Mouse (Mus musculus) CH12.LX (cell line): ENCODE results near the gene Lrfn4. TPM values are rescaled to one million over a fixed set of nuclear protein-coding genes. Genes with fewer than 3 reads are reported as not detected.

Source experiments
- DNase-seq: peaks from one replicate; pipeline ENCODE4 v3.0.0-alpha.2; 2013; ENCODE audit errors: extremely low read depth
- H3K27ac ChIP-seq: 2 replicates; pipeline ENCODE4 v1.5.1; 2012; ENCODE audit warnings: low read depth, mild to moderate bottlenecking, control low read depth, moderate library complexity; ENCODE audit not compliant: insufficient read depth
- H3K27me3 ChIP-seq: replicated peaks from 2 replicates; pipeline ENCODE3; 2012; ENCODE audit warnings: inconsistent platforms
- H3K36me3 ChIP-seq, 2 experiments: replicated peaks in 1 of 2; 2 replicates each; pipeline versions ENCODE3 to v1.6.1; 2012; ENCODE audit warnings: inconsistent platforms in 1 of 2, low read length in 1 of 2, mild to moderate bottlenecking in 1 of 2, mixed read lengths in 1 of 2, moderate library complexity in 1 of 2; ENCODE audit not compliant: control insufficient read depth in 1 of 2, insufficient read depth in 1 of 2
- H3K4me1 ChIP-seq, 2 experiments: 2 replicates each; pipeline ENCODE4 v1.6.1; 2012; ENCODE audit warnings: inconsistent platforms in 1 of 2, moderate library complexity in 1 of 2; ENCODE audit not compliant: insufficient read depth in 2 of 2, control insufficient read depth in 1 of 2
- H3K4me2 ChIP-seq: 2 replicates; pipeline ENCODE4 v1.6.1; 2012; ENCODE audit warnings: low read depth, mild to moderate bottlenecking, control low read depth; ENCODE audit not compliant: poor library complexity, insufficient read depth, severe bottlenecking
- H3K4me3 ChIP-seq, 3 experiments: fragments of 150-350 bp in 1 of 3; sonication (generic) in 1 of 3; replicated peaks in 1 of 3; 2 replicates each; pipeline versions ENCODE3 to v1.5.1; 2011 to 2012; ENCODE audit warnings: low read depth in 2 of 3, low read length in 2 of 3, mild to moderate bottlenecking in 2 of 3, moderate library complexity in 2 of 3, control low read depth in 1 of 3, improper control_type of control experiment in 1 of 3, inconsistent platforms in 1 of 3, mixed read lengths in 1 of 3; ENCODE audit not compliant: poor library complexity in 1 of 3
- H3K79me2 ChIP-seq: replicated peaks from 2 replicates; pipeline ENCODE4 v1.6.1; 2012; ENCODE audit warnings: mild to moderate bottlenecking, moderate library complexity; ENCODE audit not compliant: control insufficient read depth, poor library complexity, insufficient read depth, severe bottlenecking; ENCODE audit errors: extremely low read depth
- H3K9ac ChIP-seq: 2 replicates; pipeline ENCODE4 v1.6.1; 2012; ENCODE audit warnings: low read depth, mild to moderate bottlenecking, control low read depth, moderate library complexity; ENCODE audit not compliant: insufficient read depth
- H3K9me3 ChIP-seq: replicated peaks from 2 replicates; pipeline ENCODE3; 2012; ENCODE audit warnings: low read length, inconsistent platforms, mixed read lengths
- BHLHE40 ChIP-seq: IDR thresholded peaks from 2 replicates; pipeline ENCODE4 v1.6.1; 2011; ENCODE audit warnings: mild to moderate bottlenecking, low read depth, low read length, improper control_type of control experiment
- CHD1 ChIP-seq: IDR thresholded peaks from 2 replicates; pipeline ENCODE4 v1.6.1; 2012; ENCODE audit warnings: low read depth, low read length, improper control_type of control experiment, inconsistent platforms
- ELF1 ChIP-seq: IDR thresholded peaks from 2 replicates; pipeline ENCODE4 v1.6.1; 2014; ENCODE audit warnings: low read depth, mild to moderate bottlenecking, inconsistent platforms, low read length, improper control_type of control experiment
- EP300 ChIP-seq: IDR thresholded peaks from 2 replicates; pipeline ENCODE4 v1.6.1; 2011; ENCODE audit warnings: low read length, improper control_type of control experiment
- GABPA ChIP-seq: IDR thresholded peaks from 2 replicates; pipeline ENCODE4 v1.6.1; 2012; ENCODE audit warnings: low read depth, low read length, improper control_type of control experiment, inconsistent platforms; ENCODE audit not compliant: insufficient replicate concordance
- JUND ChIP-seq: conservative IDR thresholded peaks from 2 replicates; pipeline ENCODE4 v1.6.1; 2011; ENCODE audit warnings: low read depth, low read length, improper control_type of control experiment
- MXI1 ChIP-seq: IDR thresholded peaks from 2 replicates; pipeline ENCODE4 v1.6.1; 2011; ENCODE audit warnings: mild to moderate bottlenecking, low read depth, low read length, improper control_type of control experiment
- MYC ChIP-seq: IDR thresholded peaks from 2 replicates; pipeline ENCODE4 v1.6.1; 2011; ENCODE audit warnings: low read depth, mild to moderate bottlenecking, improper control_type of control experiment, low read length
- PAX5 ChIP-seq: IDR thresholded peaks from 2 replicates; pipeline ENCODE4 v1.6.1; 2012; ENCODE audit warnings: low read length, inconsistent platforms, mixed read lengths
- POLR2A ChIP-seq: IDR thresholded peaks from 2 replicates; pipeline ENCODE4 v1.6.1; 2011; ENCODE audit warnings: low read depth, mild to moderate bottlenecking, improper control_type of control experiment, low read length
- POLR2AphosphoS2 ChIP-seq: IDR thresholded peaks from 2 replicates; pipeline ENCODE4 v1.6.1; 2011; ENCODE audit warnings: low read depth, low read length, improper control_type of control experiment
- SIN3A ChIP-seq: IDR thresholded peaks from 2 replicates; pipeline ENCODE4 v1.6.1; 2012; ENCODE audit warnings: low read length, improper control_type of control experiment, inconsistent platforms
- TCF12 ChIP-seq: IDR thresholded peaks from 2 replicates; pipeline ENCODE4 v1.6.1; 2014; ENCODE audit warnings: low read depth, mild to moderate bottlenecking, inconsistent platforms, low read length, improper control_type of control experiment
- UBTF ChIP-seq: IDR thresholded peaks from 2 replicates; pipeline ENCODE4 v1.6.1; 2012; ENCODE audit warnings: low read depth, mild to moderate bottlenecking, inconsistent platforms, low read length, improper control_type of control experiment, moderate library complexity
- USF1 ChIP-seq: IDR thresholded peaks from 2 replicates; pipeline ENCODE4 v1.6.1; 2014; ENCODE audit warnings: low read depth, mild to moderate bottlenecking, inconsistent platforms, low read length, improper control_type of control experiment
- ZMIZ1 ChIP-seq: IDR thresholded peaks from 2 replicates; pipeline ENCODE4 v1.6.1; 2012; ENCODE audit warnings: low read depth, mild to moderate bottlenecking, inconsistent platforms, low read length, improper control_type of control experiment
- dilution Hi-C: fragments of 300-500 bp; cut with MboI; formaldehyde crosslinking; loops from 2 replicates; pipeline ENCODE4 v1.14.3; 2020; ENCODE audit warnings: low sequenced_read_pairs; ENCODE audit not compliant: extremely low pct_unique_long_range_greater_than_20kb, extremely low pct_ligation_motif_present
- in situ Hi-C: fragments of 300-500 bp; cut with MboI; formaldehyde crosslinking; loops from 3 replicates; pipeline ENCODE4 v1.14.3; 2019; ENCODE audit warnings: low sequenced_read_pairs, low pct_ligation_motif_present, low pct_unique_long_range_greater_than_20kb, mixed read lengths
- polyA plus RNA-seq: library from polyadenylated mRNA; unstranded; fragments of >175 nt; gene quantifications from 2 replicates; pipeline ENCODE4 v1.2.1, GENCODE M21; 2012; ENCODE audit warnings: low read depth; ENCODE audit not compliant: insufficient read length
- total RNA-seq, 2 experiments: library from RNA; depleted of rRNA; stranded (reverse); fragments of 300-350 nt in 1 of 2; fragments of >200 nt in 1 of 2; gene quantifications; 2 replicates each; pipeline ENCODE4 v1.2.3; 2012 to 2014

The Lrfn4 gene
- total and polyA plus RNA-seq, 3 experiments: 0.75 to 2.3 (median 1.9) TPM

DNA sequence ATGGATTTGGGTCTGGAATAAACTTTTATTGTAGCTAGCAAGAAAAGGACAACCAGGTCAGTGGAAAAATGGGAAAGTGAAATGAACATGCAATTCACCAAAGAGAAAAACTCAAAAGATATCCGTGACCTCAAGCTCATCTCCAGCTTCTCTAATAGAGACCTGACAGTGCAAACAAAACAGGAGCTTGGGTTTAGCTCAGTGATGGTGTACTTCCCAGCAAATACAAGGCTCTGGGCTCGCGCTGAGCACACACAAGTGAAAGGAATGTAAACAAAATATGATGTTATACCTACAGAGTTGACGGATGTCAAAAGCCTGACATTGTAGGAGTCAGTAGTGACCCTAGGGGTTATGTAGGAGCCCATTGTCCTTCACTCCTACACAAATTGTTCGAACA lies 36.2 kb downstream of the Lrfn4 start:
- no peak overlapping the region for H3K4me3 ChIP-seq
- H3K9ac ChIP-seq: no peak overlapping the region
- in situ Hi-C loops: no loop called here

DNA sequence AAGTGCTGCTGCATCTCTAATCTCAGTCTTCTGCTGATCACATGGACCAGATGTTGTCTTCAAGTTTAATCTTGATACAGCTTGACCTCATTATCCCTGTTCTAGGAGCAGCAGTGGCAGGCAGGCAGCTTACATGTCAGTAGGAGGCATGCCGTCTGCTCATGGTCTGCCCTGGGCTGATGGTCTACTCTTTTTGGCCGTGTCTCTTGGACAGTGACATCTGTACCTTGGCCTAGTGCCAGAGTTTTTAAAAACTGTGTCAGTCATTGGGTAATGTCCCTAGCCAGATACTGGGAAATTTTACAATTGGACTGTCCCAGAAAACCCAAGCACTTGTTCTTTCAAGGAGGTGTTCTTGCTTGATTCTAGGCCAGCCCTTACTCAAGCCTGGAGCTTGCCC lies 36.7 kb downstream of the Lrfn4 start:
- Histone ChIP-seq H3K4me3 (no peak overlapping the region), H3K4me2 (no peak overlapping the region), H3K27me3 (no peaks in the 10 kb centered on the region), H3K4me1 (no peaks in the 10 kb centered on the region), H3K9me3 (no peaks in the 10 kb centered on the region), H3K36me3 (no peaks in the 10 kb centered on the region), H3K27ac (no peak overlapping the region), H3K79me2 (no peaks in the 10 kb centered on the region), H3K9ac (no peak overlapping the region)
- dilution Hi-C loops: no loop called here
- no peak for DNase-seq
- TF ChIP-seq TCF12 (no peak), MXI1 (no peak), MYC (no peak), BHLHE40 (no peak), USF1 (no peak), ZMIZ1 (no peak), POLR2AphosphoS2 (no peak), EP300 (no peak), SIN3A (no peak), CHD1 (no peak), POLR2A (no peak), PAX5 (no peak), GABPA (no peak)
- in situ Hi-C loops: no loop called here

More for the DNA sequence above, 36.2 kb downstream of the Lrfn4 start:
- H3K36me3 ChIP-seq: no peaks in the 10 kb centered on the region
- no peaks in the 10 kb centered on the region for H3K4me1 ChIP-seq
- no peak for TF ChIP-seq UBTF
- no peak for TF ChIP-seq GABPA
- TF ChIP-seq POLR2AphosphoS2: no peak
- no peak for TF ChIP-seq JUND
- no peak for TF ChIP-seq ELF1
- TF ChIP-seq, all 38 proteins: peak for 0
- Histone ChIP-seq H3K9me3 (no peaks in the 10 kb centered on the region), H3K79me2 (no peaks in the 10 kb centered on the region), H3K27me3 (no peaks in the 10 kb centered on the region), H3K4me2 (no peak overlapping the region), H3K27ac (no peak overlapping the region)
- DNase-seq: no peak
- dilution Hi-C loops: no loop called here
